Mouse (Mus musculus) neural tube, embryonic 15.5 days (tissue): ENCODE measurements at regions not wholly inside any gene's neighbourhood (a gene's known extent, or its start where the extent isn't known, plus 50 kb on each side); places are given as distances from the start of the nearest gene placed in this dataset.

ENCODE experiments used
- ATAC-seq: fragments of 200-750 bp; cut with Nextera tagmentation; 2 replicates; pipeline ENCODE4 v1.8.0; 2017; ENCODE audit warnings: mild to moderate bottlenecking, moderate TSS enrichment, moderate library complexity; ENCODE audit not compliant: low FRiP score
- H3K27ac ChIP-seq: fragments of 300-500 bp; sonication (generic); replicated peaks from 2 replicates; pipeline ENCODE4 v1.5.1; 2015; ENCODE audit warnings: mild to moderate bottlenecking, inconsistent platforms
- H3K27me3 ChIP-seq: fragments of 300-500 bp; sonication (generic); replicated peaks from 2 replicates; pipeline ENCODE4 v1.6.1; 2015; ENCODE audit warnings: inconsistent platforms
- H3K36me3 ChIP-seq: fragments of 300-500 bp; sonication (generic); 2 replicates; pipeline ENCODE4 v1.6.1; 2015; ENCODE audit warnings: inconsistent platforms
- H3K4me1 ChIP-seq: fragments of 300-500 bp; sonication (generic); 2 replicates; pipeline ENCODE4 v1.6.1; 2015; ENCODE audit warnings: inconsistent platforms
- H3K4me2 ChIP-seq: fragments of 300-500 bp; sonication (generic); 2 replicates; pipeline ENCODE4 v1.6.1; 2015; ENCODE audit warnings: inconsistent platforms, mild to moderate bottlenecking, moderate library complexity
- H3K4me3 ChIP-seq: fragments of 300-500 bp; sonication (generic); replicated peaks from 2 replicates; pipeline ENCODE4 v1.5.1; 2015; ENCODE audit warnings: mild to moderate bottlenecking, inconsistent platforms
- H3K9ac ChIP-seq: fragments of 300-500 bp; sonication (generic); replicated peaks from 2 replicates; pipeline ENCODE4 v1.6.1; 2015; ENCODE audit warnings: mild to moderate bottlenecking, inconsistent platforms
- H3K9me3 ChIP-seq: fragments of 300-500 bp; sonication (generic); replicated peaks from 2 replicates; pipeline ENCODE4 v1.6.1; 2016; ENCODE audit warnings: inconsistent platforms
- WGBS: fragments of 180-500 bp; shearing (Covaris S2); methylation state at CpG from one replicate; pipeline ENCODE4 v1.1.7; 2015; ENCODE audit warnings: mixed read lengths; 5-methylcytosine and 5-hydroxymethylcytosine counted together

GRCm38 (mm10) chr5:69877100-69877499 is 285.0 kb upstream of the Gnpda2 start:
- 50% methylated on average over 4 of the region's 4 CpGs for whole genome bisulfite sequencing
- H3K4me3 ChIP-seq, result no peak overlapping the region
- ATAC-seq, result peak; percentile 68; the same call in 1 of the 2 replicates
- H3K27me3 ChIP-seq, result no peaks in the 10 kb centered on the region
- H3K9me3 ChIP-seq, result no peaks in the 10 kb centered on the region
- no peaks in the 10 kb centered on the region for H3K4me1 ChIP-seq
- no peak overlapping the region for H3K4me2 ChIP-seq
- no peak overlapping the region for H3K27ac ChIP-seq
- H3K9ac ChIP-seq, result no peak overlapping the region
- no peaks in the 10 kb centered on the region for H3K36me3 ChIP-seq

GRCm38 (mm10) chr5:69863027-69863426 is 270.9 kb upstream of the Gnpda2 start:
- 82% methylated on average over 3 of the region's 3 CpGs for WGBS
- no peak for ATAC-seq
- H3K4me2 ChIP-seq, result no peak overlapping the region

GRCm38 (mm10) chr5:69844809-69845208 is 252.7 kb upstream of the Gnpda2 start:
- no peak for ATAC-seq
- no peak overlapping the region for H3K4me2 ChIP-seq
- no peak overlapping the region for H3K4me3 ChIP-seq
- WGBS, result 73% methylated on average over 1 of the region's 1 CpGs
- H3K9ac ChIP-seq, result no peak overlapping the region
- H3K4me1 ChIP-seq, result no peaks in the 10 kb centered on the region
- H3K27me3 ChIP-seq, result no peaks in the 10 kb centered on the region
- no peaks in the 10 kb centered on the region for H3K9me3 ChIP-seq
- no peaks in the 10 kb centered on the region for H3K36me3 ChIP-seq
- no peak overlapping the region for H3K27ac ChIP-seq

More at GRCm38 (mm10) chr5:69863027-69863426, 270.9 kb upstream of the Gnpda2 start:
- Histone ChIP-seq H3K4me1 (no peaks in the 10 kb centered on the region), H3K4me3 (no peak overlapping the region), H3K36me3 (no peaks in the 10 kb centered on the region), H3K9me3 (no peaks in the 10 kb centered on the region), H3K27me3 (no peaks in the 10 kb centered on the region), H3K9ac (no peak overlapping the region), H3K27ac (no peak overlapping the region)

- Histone ChIP-seq H3K27ac (no peak overlapping the region), H3K4me2 (no peak overlapping the region), H3K36me3 (no peaks in the 10 kb centered on the region), H3K9ac (no peak overlapping the region), H3K27me3 (no peaks in the 10 kb centered on the region), H3K9me3 (no peaks in the 10 kb centered on the region), H3K4me1 (no peaks in the 10 kb centered on the region), H3K4me3 (no peak overlapping the region)
- no peak for ATAC-seq
- WGBS, result 72% methylated on average over 7 of the region's 7 CpGs
Observed at GRCm38 (mm10) chr5:69837947-69838710, 246.0 kb upstream of the Gnpda2 start.

- 75% methylated on average over 8 of the region's 8 CpGs for WGBS
- no peak overlapping the region for H3K9ac ChIP-seq
- no peak overlapping the region for H3K27ac ChIP-seq
- no peaks in the 10 kb centered on the region for H3K9me3 ChIP-seq
- H3K4me2 ChIP-seq, result no peak overlapping the region
- H3K27me3 ChIP-seq, result no peaks in the 10 kb centered on the region
- no peaks in the 10 kb centered on the region for H3K36me3 ChIP-seq
- no peak overlapping the region for H3K4me3 ChIP-seq
- no peaks in the 10 kb centered on the region for H3K4me1 ChIP-seq
- no peak for ATAC-seq
Observed at GRCm38 (mm10) chr5:69836356-69836755, 244.2 kb upstream of the Gnpda2 start.

GRCm38 (mm10) chr5:69835162-69835561 is 243.0 kb upstream of the Gnpda2 start:
- Histone ChIP-seq H3K4me3 (no peak overlapping the region), H3K4me1 (no peaks in the 10 kb centered on the region), H3K9ac (no peak overlapping the region), H3K4me2 (no peak overlapping the region), H3K9me3 (no peaks in the 10 kb centered on the region), H3K36me3 (no peaks in the 10 kb centered on the region), H3K27ac (no peak overlapping the region), H3K27me3 (no peaks in the 10 kb centered on the region)
- WGBS, result 70% methylated on average over 8 of the region's 8 CpGs
- no peak for ATAC-seq

- Histone ChIP-seq H3K4me3 (no peak overlapping the region), H3K9ac (no peak overlapping the region), H3K9me3 (no peaks in the 10 kb centered on the region), H3K27ac (no peak overlapping the region), H3K4me1 (no peaks in the 10 kb centered on the region), H3K4me2 (no peak overlapping the region), H3K27me3 (no peaks in the 10 kb centered on the region), H3K36me3 (no peaks in the 10 kb centered on the region)
- ATAC-seq, result no peak
- WGBS, result 52% methylated on average over 4 of the region's 4 CpGs
Observed at GRCm38 (mm10) chr5:69817778-69818177, 225.6 kb upstream of the Gnpda2 start.

- Histone ChIP-seq H3K27me3 (no peaks in the 10 kb centered on the region), H3K4me1 (no peaks in the 10 kb centered on the region), H3K27ac (no peak overlapping the region), H3K9me3 (no peaks in the 10 kb centered on the region), H3K9ac (no peak overlapping the region), H3K4me3 (no peak overlapping the region), H3K4me2 (no peak overlapping the region), H3K36me3 (no peaks in the 10 kb centered on the region)
- WGBS, result 62% methylated on average over 5 of the region's 5 CpGs
- ATAC-seq, result no peak
Observed at GRCm38 (mm10) chr5:69817035-69817434, 224.9 kb upstream of the Gnpda2 start.

GRCm38 (mm10) chr5:69815356-69815755 is 223.2 kb upstream of the Gnpda2 start:
- no peak for ATAC-seq
- H3K4me2 ChIP-seq, result no peak overlapping the region
- no peak overlapping the region for H3K4me3 ChIP-seq
- no peak overlapping the region for H3K9ac ChIP-seq
- no peaks in the 10 kb centered on the region for H3K9me3 ChIP-seq
- H3K4me1 ChIP-seq, result no peaks in the 10 kb centered on the region
- no peaks in the 10 kb centered on the region for H3K27me3 ChIP-seq
- no peaks in the 10 kb centered on the region for H3K36me3 ChIP-seq
- no peak overlapping the region for H3K27ac ChIP-seq
- WGBS, result 17% methylated on average over 1 of the region's 1 CpGs

- Histone ChIP-seq H3K4me1 (no peaks in the 10 kb centered on the region), H3K4me2 (no peak overlapping the region), H3K27me3 (no peaks in the 10 kb centered on the region), H3K9me3 (no peaks in the 10 kb centered on the region), H3K9ac (no peak overlapping the region), H3K27ac (no peak overlapping the region), H3K4me3 (no peak overlapping the region), H3K36me3 (no peaks in the 10 kb centered on the region)
- 67% methylated on average over 4 of the region's 4 CpGs for WGBS
- ATAC-seq, result no peak
Observed at GRCm38 (mm10) chr5:69802612-69803011, 210.5 kb upstream of the Gnpda2 start.

GRCm38 (mm10) chr5:69802101-69802500 is 210.0 kb upstream of the Gnpda2 start:
- ATAC-seq, result no peak
- Histone ChIP-seq H3K9ac (no peak overlapping the region), H3K27me3 (no peaks in the 10 kb centered on the region), H3K9me3 (no peaks in the 10 kb centered on the region), H3K27ac (no peak overlapping the region), H3K4me1 (no peaks in the 10 kb centered on the region), H3K4me2 (no peak overlapping the region), H3K36me3 (no peaks in the 10 kb centered on the region), H3K4me3 (no peak overlapping the region)
- WGBS, result 76% methylated on average over 3 of the region's 3 CpGs

GRCm38 (mm10) chr5:69795316-69795715 is 203.2 kb upstream of the Gnpda2 start:
- Histone ChIP-seq H3K9ac (no peak overlapping the region), H3K4me1 (no peaks in the 10 kb centered on the region), H3K36me3 (no peaks in the 10 kb centered on the region), H3K4me2 (no peak overlapping the region), H3K4me3 (no peak overlapping the region), H3K27me3 (no peaks in the 10 kb centered on the region), H3K9me3 (no peaks in the 10 kb centered on the region), H3K27ac (no peak overlapping the region)
- 63% methylated on average over 3 of the region's 3 CpGs for WGBS
- no peak for ATAC-seq
